Mouse (Mus musculus): ENCODE results near the gene Tesk2. TPM values are rescaled to one million over a fixed set of nuclear protein-coding genes. Genes with fewer than 3 reads are reported as not detected.

Gene Tesk2
- polyA plus RNA-seq, 1 experiment from 2014 or later = 8.3 TPM

- Histone ChIP-seq H3K9ac (no peak overlapping the region), H3K27ac (replicated peaks) (no peak overlapping the region), H3K4me3 (replicated peaks) (no peak overlapping the region), H3K9me3 (replicated peaks) (no peaks in the 10 kb centered on the region), H3K27me3 (no peaks in the 10 kb centered on the region), H3K36me3 (no peaks in the 10 kb centered on the region), H3K4me1 (no peaks in the 10 kb centered on the region), H3K4me2 (replicated peaks) (no peak overlapping the region)
- no peak for ATAC-seq (ENCODE audit: insufficient number of reproducible peaks, low FRiP score, low TSS enrichment, low read depth)
- WGBS = 87% methylated on average over 5 of the region's 5 CpGs
Measured at GRCm38 (mm10) chr4:116764001-116764400, 43.3 kb downstream of the Tesk2 start.

- Histone ChIP-seq H3K9me3 (replicated peaks) (no peaks in the 10 kb centered on the region), H3K36me3 (no peaks in the 10 kb centered on the region), H3K4me1 (no peaks in the 10 kb centered on the region), H3K27ac (replicated peaks) (no peak overlapping the region), H3K9ac (no peak overlapping the region), H3K4me2 (replicated peaks) (no peak overlapping the region), H3K4me3 (replicated peaks) (no peak overlapping the region), H3K27me3 (no peaks in the 10 kb centered on the region)
- ATAC-seq (ENCODE audit: insufficient number of reproducible peaks, low FRiP score, low TSS enrichment, low read depth) = no peak
- 80% methylated on average over 5 of the region's 5 CpGs for WGBS
Measured at GRCm38 (mm10) chr4:116768510-116768909, 47.8 kb downstream of the Tesk2 start.

GRCm38 (mm10) chr4:116769060-116769459 is 48.3 kb downstream of the Tesk2 start:
- H3K4me3 ChIP-seq (replicated peaks) = no peak overlapping the region
- H3K4me2 ChIP-seq (replicated peaks) = no peak overlapping the region
- no peaks in the 10 kb centered on the region for H3K27me3 ChIP-seq
- no peak overlapping the region for H3K9ac ChIP-seq
- no peak overlapping the region for H3K27ac ChIP-seq (replicated peaks)
- no peaks in the 10 kb centered on the region for H3K4me1 ChIP-seq
- no peaks in the 10 kb centered on the region for H3K36me3 ChIP-seq
- ATAC-seq (ENCODE audit: insufficient number of reproducible peaks, low FRiP score, low TSS enrichment, low read depth) = no peak
- no peaks in the 10 kb centered on the region for H3K9me3 ChIP-seq (replicated peaks)

GRCm38 (mm10) chr4:116776391-116776790 is 55.6 kb downstream of the Tesk2 start:
- Histone ChIP-seq H3K27me3 (no peaks in the 10 kb centered on the region), H3K4me3 (replicated peaks) (no peak overlapping the region), H3K4me1 (no peaks in the 10 kb centered on the region), H3K4me2 (replicated peaks) (no peak overlapping the region), H3K27ac (replicated peaks) (no peak overlapping the region), H3K36me3 (no peaks in the 10 kb centered on the region), H3K9me3 (replicated peaks) (no peaks in the 10 kb centered on the region), H3K9ac (no peak overlapping the region)
- no peak for ATAC-seq (ENCODE audit: insufficient number of reproducible peaks, low FRiP score, low TSS enrichment, low read depth)
- 89% methylated on average over 5 of the region's 5 CpGs for WGBS

- 88% methylated on average over 3 of the region's 3 CpGs for WGBS
- H3K27me3 ChIP-seq = no peaks in the 10 kb centered on the region
- no peaks in the 10 kb centered on the region for H3K36me3 ChIP-seq
- H3K4me1 ChIP-seq = no peaks in the 10 kb centered on the region
- H3K27ac ChIP-seq (replicated peaks) = no peak overlapping the region
- H3K4me3 ChIP-seq (replicated peaks) = no peak overlapping the region
- no peak overlapping the region for H3K4me2 ChIP-seq (replicated peaks)
- ATAC-seq (ENCODE audit: insufficient number of reproducible peaks, low FRiP score, low TSS enrichment, low read depth) = no peak
- H3K9me3 ChIP-seq (replicated peaks) = no peaks in the 10 kb centered on the region
- no peak overlapping the region for H3K9ac ChIP-seq
Measured at GRCm38 (mm10) chr4:116777079-116777478, 56.3 kb downstream of the Tesk2 start.

GRCm38 (mm10) chr4:116780541-116780940 is 59.8 kb downstream of the Tesk2 start:
- no peak overlapping the region for H3K4me3 ChIP-seq (replicated peaks)
- H3K9ac ChIP-seq = no peak overlapping the region
- H3K27ac ChIP-seq (replicated peaks) = no peak overlapping the region
- H3K27me3 ChIP-seq = no peaks in the 10 kb centered on the region
- no peaks in the 10 kb centered on the region for H3K9me3 ChIP-seq (replicated peaks)
- no peak for ATAC-seq (ENCODE audit: insufficient number of reproducible peaks, low FRiP score, low TSS enrichment, low read depth)
- H3K4me2 ChIP-seq (replicated peaks) = no peak overlapping the region
- no peaks in the 10 kb centered on the region for H3K4me1 ChIP-seq
- 75% methylated on average over 2 of the region's 2 CpGs for WGBS
- H3K36me3 ChIP-seq = no peaks in the 10 kb centered on the region

GRCm38 (mm10) chr4:116781366-116781765 is 60.6 kb downstream of the Tesk2 start:
- WGBS = 42% methylated on average over 2 of the region's 2 CpGs
- Histone ChIP-seq H3K27ac (replicated peaks) (no peak overlapping the region), H3K4me3 (replicated peaks) (no peak overlapping the region), H3K9me3 (replicated peaks) (no peaks in the 10 kb centered on the region), H3K4me1 (no peaks in the 10 kb centered on the region), H3K4me2 (replicated peaks) (no peak overlapping the region), H3K27me3 (no peaks in the 10 kb centered on the region), H3K36me3 (no peaks in the 10 kb centered on the region), H3K9ac (no peak overlapping the region)
- no peak for ATAC-seq (ENCODE audit: insufficient number of reproducible peaks, low FRiP score, low TSS enrichment, low read depth)

GRCm38 (mm10) chr4:116782171-116782570 is 61.4 kb downstream of the Tesk2 start:
- no peak overlapping the region for H3K27ac ChIP-seq (replicated peaks)
- H3K4me2 ChIP-seq (replicated peaks) = no peak overlapping the region
- no peak for ATAC-seq (ENCODE audit: insufficient number of reproducible peaks, low FRiP score, low TSS enrichment, low read depth)
- 19% methylated on average over 8 of the region's 8 CpGs for WGBS
- H3K9ac ChIP-seq = no peak overlapping the region
- no peak overlapping the region for H3K4me3 ChIP-seq (replicated peaks)
- H3K9me3 ChIP-seq (replicated peaks) = no peaks in the 10 kb centered on the region
- H3K36me3 ChIP-seq = no peaks in the 10 kb centered on the region
- no peaks in the 10 kb centered on the region for H3K27me3 ChIP-seq
- H3K4me1 ChIP-seq = no peaks in the 10 kb centered on the region

GRCm38 (mm10) chr4:116786587-116786986 is 65.8 kb downstream of the Tesk2 start:
- Histone ChIP-seq H3K4me1 (peaks cover 10% of the 10 kb centered on the region; the same call in 1 of the 2 replicates), H3K36me3 (no peaks in the 10 kb centered on the region), H3K27ac (replicated peaks) (no peak overlapping the region), H3K27me3 (no peaks in the 10 kb centered on the region), H3K4me3 (replicated peaks) (no peak overlapping the region), H3K4me2 (replicated peaks) (no peak overlapping the region), H3K9ac (no peak overlapping the region), H3K9me3 (replicated peaks) (no peaks in the 10 kb centered on the region)
- ATAC-seq (ENCODE audit: insufficient number of reproducible peaks, low FRiP score, low TSS enrichment, low read depth) = no peak
- 97% methylated on average over 1 of the region's 1 CpGs for WGBS

GRCm38 (mm10) chr4:116787985-116788760 is 67.4 kb downstream of the Tesk2 start:
- H3K4me2 ChIP-seq (replicated peaks) = peak overlapping the region; percentile 25
- H3K27ac ChIP-seq (replicated peaks) = peak overlapping the region; percentile 39
- WGBS = 26% methylated on average over 7 of the region's 7 CpGs

GRCm38 (mm10) chr4:116788956-116789355 is 68.2 kb downstream of the Tesk2 start:
- Histone ChIP-seq H3K4me1 (peaks cover 10% of the 10 kb centered on the region; the same call in 1 of the 2 replicates), H3K9me3 (replicated peaks) (no peaks in the 10 kb centered on the region), H3K36me3 (no peaks in the 10 kb centered on the region), H3K27ac (replicated peaks) (peak overlapping the region; percentile 39), H3K4me2 (replicated peaks) (peak overlapping the region; percentile 25), H3K9ac (no peak overlapping the region), H3K4me3 (replicated peaks) (no peak overlapping the region), H3K27me3 (no peaks in the 10 kb centered on the region)
- WGBS = 5% methylated on average over 3 of the region's 3 CpGs
- ATAC-seq (ENCODE audit: insufficient number of reproducible peaks, low FRiP score, low TSS enrichment, low read depth) = peak; percentile 43; the same call in 1 of the 2 replicates

More at GRCm38 (mm10) chr4:116787985-116788760, 67.4 kb downstream of the Tesk2 start:
- H3K9me3 ChIP-seq (replicated peaks) = no peaks in the 10 kb centered on the region
- ATAC-seq (ENCODE audit: insufficient number of reproducible peaks, low FRiP score, low TSS enrichment, low read depth) = no peak
- no peak overlapping the region for H3K9ac ChIP-seq
- no peaks in the 10 kb centered on the region for H3K36me3 ChIP-seq
- no peak overlapping the region for H3K4me3 ChIP-seq (replicated peaks)
- peaks cover 10% of the 10 kb centered on the region; the same call in 1 of the 2 replicates for H3K4me1 ChIP-seq
- no peaks in the 10 kb centered on the region for H3K27me3 ChIP-seq

- Histone ChIP-seq H3K9ac (no peak overlapping the region), H3K4me3 (replicated peaks) (no peak overlapping the region), H3K4me1 (peaks cover 10% of the 10 kb centered on the region; the same call in 1 of the 2 replicates), H3K9me3 (replicated peaks) (no peaks in the 10 kb centered on the region), H3K4me2 (replicated peaks) (no peak overlapping the region), H3K27ac (replicated peaks) (no peak overlapping the region), H3K27me3 (no peaks in the 10 kb centered on the region), H3K36me3 (no peaks in the 10 kb centered on the region)
- no peak for ATAC-seq (ENCODE audit: insufficient number of reproducible peaks, low FRiP score, low TSS enrichment, low read depth)
- 84% methylated on average over 8 of the region's 8 CpGs for WGBS
Measured at GRCm38 (mm10) chr4:116792453-116792852, 71.7 kb downstream of the Tesk2 start.
